Mouse (Mus musculus): ENCODE data around the gene Msi2. TPM values are rescaled to one million over a fixed set of nuclear protein-coding genes. Genes with fewer than 3 reads are reported as not detected.

Msi2 gene
- polyA plus RNA-seq, 1 experiment from 2014 or later, result 40.1 TPM

DNA sequence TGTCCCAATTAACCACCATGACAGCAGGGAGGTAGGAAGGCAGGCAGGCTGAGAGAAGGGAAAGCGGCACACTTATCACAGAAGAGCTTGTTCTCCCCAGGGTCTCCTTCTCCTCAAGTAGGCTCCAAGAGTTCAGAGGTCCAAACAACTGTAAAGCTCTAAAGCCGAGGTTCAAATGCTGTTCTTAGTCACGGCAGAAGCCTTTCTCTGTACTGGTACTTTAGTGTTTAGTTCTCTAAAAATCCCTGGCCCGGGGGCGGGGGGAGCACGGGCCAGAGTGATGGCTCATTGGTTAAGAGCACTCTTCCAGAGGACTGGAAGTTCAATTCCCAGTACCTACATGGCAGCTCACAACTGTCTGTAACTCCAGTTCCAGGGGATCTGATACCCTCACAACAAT lies 165.9 kb downstream of the Msi2 start:
- ATAC-seq (ENCODE audit: low FRiP score) (no peak), DNase-seq (ENCODE audit: low spot score) (no peak)
- peaks cover 59% of the 10 kb centered on the region for H3K4me1 ChIP-seq (replicated peaks; ENCODE audit: control insufficient read depth, insufficient read depth, low read length)
- no peaks in the 10 kb centered on the region for H3K36me3 ChIP-seq (ENCODE audit: control insufficient read depth, insufficient read depth, low read length)
- H3K9ac ChIP-seq (ENCODE audit: low read depth, low read length), result no peak overlapping the region
- no peaks in the 10 kb centered on the region for H3K9me3 ChIP-seq (ENCODE audit: control insufficient read depth, low read length)
- H3K4me3 ChIP-seq (ENCODE audit: low read depth, low read length), result no peak overlapping the region
- WGBS, result 61% methylated on average over 6 of the region's 6 CpGs
- peak overlapping the region; percentile 68; the same call in 1 of the 2 replicates for H3K27ac ChIP-seq (ENCODE audit: low read depth, low read length)
- no peak overlapping the region for H3K4me2 ChIP-seq (replicated peaks; ENCODE audit: low read depth, low read length)
- H3K27me3 ChIP-seq (ENCODE audit: control insufficient read depth, insufficient read depth, low read length), result no peaks in the 10 kb centered on the region

GRCm38 (mm10) chr11:88551034-88551433 lies 167.3 kb downstream of the Msi2 start:
- Histone ChIP-seq H3K4me3 (ENCODE audit: low read depth, low read length) (no peak overlapping the region), H3K4me2 (replicated peaks; ENCODE audit: low read depth, low read length) (no peak overlapping the region), H3K4me1 (replicated peaks; ENCODE audit: control insufficient read depth, insufficient read depth, low read length) (peaks cover 55% of the 10 kb centered on the region), H3K36me3 (ENCODE audit: control insufficient read depth, insufficient read depth, low read length) (no peaks in the 10 kb centered on the region), H3K27me3 (ENCODE audit: control insufficient read depth, insufficient read depth, low read length) (no peaks in the 10 kb centered on the region), H3K9me3 (ENCODE audit: control insufficient read depth, low read length) (no peaks in the 10 kb centered on the region), H3K9ac (ENCODE audit: low read depth, low read length) (no peak overlapping the region), H3K27ac (ENCODE audit: low read depth, low read length) (peak overlapping the region; percentile 43)
- DNase-seq (ENCODE audit: low spot score), result no peak
- 0 out of 2 replicates have a peak, but pooled peaks have one; percentile 44 for ATAC-seq (ENCODE audit: low FRiP score)
- 6% methylated on average over 3 of the region's 3 CpGs for WGBS

- peak overlapping the region; percentile 43; the same call in 1 of the 2 replicates for H3K27ac ChIP-seq (ENCODE audit: low read depth, low read length)
- H3K27me3 ChIP-seq (ENCODE audit: control insufficient read depth, insufficient read depth, low read length), result no peaks in the 10 kb centered on the region
- H3K9ac ChIP-seq (ENCODE audit: low read depth, low read length), result no peak overlapping the region
- no peak for DNase-seq (ENCODE audit: low spot score)
- WGBS, result 43% methylated on average over 6 of the region's 6 CpGs
- ATAC-seq (ENCODE audit: low FRiP score), result no peak
- H3K4me3 ChIP-seq (ENCODE audit: low read depth, low read length), result no peak overlapping the region
- no peaks in the 10 kb centered on the region for H3K9me3 ChIP-seq (ENCODE audit: control insufficient read depth, low read length)
- no peaks in the 10 kb centered on the region for H3K36me3 ChIP-seq (ENCODE audit: control insufficient read depth, insufficient read depth, low read length)
- H3K4me1 ChIP-seq (replicated peaks; ENCODE audit: control insufficient read depth, insufficient read depth, low read length), result peaks cover 47% of the 10 kb centered on the region
- no peak overlapping the region for H3K4me2 ChIP-seq (replicated peaks; ENCODE audit: low read depth, low read length)
These were observed 168.0 kb downstream of the Msi2 start for GRCm38 (mm10) chr11:88550083-88550907.

DNA sequence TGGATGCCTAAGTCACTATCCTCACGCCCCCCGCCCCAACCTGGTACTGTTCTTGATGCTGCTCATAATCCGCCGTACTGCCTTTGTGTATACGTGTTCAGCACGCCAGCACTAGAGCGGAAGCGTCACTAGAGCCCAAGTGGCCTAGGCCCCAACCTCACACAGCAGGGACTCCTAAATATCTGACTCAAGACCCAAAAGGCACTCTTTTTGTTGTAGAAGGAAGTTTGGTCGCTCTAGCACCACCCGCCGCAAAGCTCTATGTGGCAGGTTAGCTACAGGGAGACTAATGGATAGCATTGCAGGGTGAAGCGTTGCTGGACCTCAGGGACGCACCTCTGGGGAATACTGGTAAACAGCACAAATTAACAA lies 168.8 kb downstream of the Msi2 start:
- Histone ChIP-seq H3K9ac (ENCODE audit: low read depth, low read length) (no peak overlapping the region), H3K4me2 (replicated peaks; ENCODE audit: low read depth, low read length) (no peak overlapping the region), H3K27me3 (ENCODE audit: control insufficient read depth, insufficient read depth, low read length) (no peaks in the 10 kb centered on the region), H3K36me3 (ENCODE audit: control insufficient read depth, insufficient read depth, low read length) (no peaks in the 10 kb centered on the region), H3K9me3 (ENCODE audit: control insufficient read depth, low read length) (no peaks in the 10 kb centered on the region), H3K4me1 (replicated peaks; ENCODE audit: control insufficient read depth, insufficient read depth, low read length) (peaks cover 40% of the 10 kb centered on the region), H3K4me3 (ENCODE audit: low read depth, low read length) (no peak overlapping the region), H3K27ac (ENCODE audit: low read depth, low read length) (no peak overlapping the region)
- 75% methylated on average over 13 of the region's 13 CpGs for WGBS
- no peak for DNase-seq (ENCODE audit: low spot score)
- ATAC-seq (ENCODE audit: low FRiP score), result no peak

- H3K27me3 ChIP-seq (ENCODE audit: control insufficient read depth, insufficient read depth, low read length), result no peaks in the 10 kb centered on the region
- no peak overlapping the region for H3K4me3 ChIP-seq (ENCODE audit: low read depth, low read length)
- H3K27ac ChIP-seq (ENCODE audit: low read depth, low read length), result peak overlapping the region; percentile 47; the same call in 1 of the 2 replicates
- 71% methylated on average over 6 of the region's 6 CpGs for WGBS
- no peak overlapping the region for H3K4me2 ChIP-seq (replicated peaks; ENCODE audit: low read depth, low read length)
- peaks cover 34% of the 10 kb centered on the region for H3K4me1 ChIP-seq (replicated peaks; ENCODE audit: control insufficient read depth, insufficient read depth, low read length)
- H3K9ac ChIP-seq (ENCODE audit: low read depth, low read length), result no peak overlapping the region
- no peak for DNase-seq (ENCODE audit: low spot score)
- no peak for ATAC-seq (ENCODE audit: low FRiP score)
- no peaks in the 10 kb centered on the region for H3K36me3 ChIP-seq (ENCODE audit: control insufficient read depth, insufficient read depth, low read length)
- no peaks in the 10 kb centered on the region for H3K9me3 ChIP-seq (ENCODE audit: control insufficient read depth, low read length)
These were observed 169.3 kb downstream of the Msi2 start for GRCm38 (mm10) chr11:88548832-88549528.

DNA sequence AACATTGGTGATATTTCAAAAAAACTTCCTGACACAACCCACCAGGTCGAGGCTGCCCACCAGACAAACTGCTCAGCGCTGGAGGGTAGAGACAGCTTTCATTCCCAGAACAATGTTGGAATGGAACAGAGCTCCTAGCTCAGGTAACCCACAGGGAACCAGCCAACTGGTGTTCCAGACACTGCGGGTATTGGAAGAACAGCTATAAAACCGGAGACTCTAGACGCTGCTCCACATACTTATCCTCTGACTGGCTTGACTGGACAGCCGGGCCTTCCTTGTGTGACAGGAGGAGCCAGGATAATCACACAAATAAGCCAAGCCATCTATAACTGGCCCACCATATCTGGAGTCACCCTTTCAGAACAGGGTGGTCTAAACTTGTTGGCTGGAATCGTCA lies 169.9 kb downstream of the Msi2 start:
- H3K27ac ChIP-seq (ENCODE audit: low read depth, low read length), result no peak overlapping the region
- ATAC-seq (ENCODE audit: low FRiP score) (no peak), DNase-seq (ENCODE audit: low spot score) (no peak)
- no peaks in the 10 kb centered on the region for H3K27me3 ChIP-seq (ENCODE audit: control insufficient read depth, insufficient read depth, low read length)
- H3K9ac ChIP-seq (ENCODE audit: low read depth, low read length), result no peak overlapping the region
- no peaks in the 10 kb centered on the region for H3K9me3 ChIP-seq (ENCODE audit: control insufficient read depth, low read length)
- peaks cover 31% of the 10 kb centered on the region for H3K4me1 ChIP-seq (replicated peaks; ENCODE audit: control insufficient read depth, insufficient read depth, low read length)
- WGBS, result 76% methylated on average over 7 of the region's 7 CpGs
- H3K4me3 ChIP-seq (ENCODE audit: low read depth, low read length), result no peak overlapping the region
- no peaks in the 10 kb centered on the region for H3K36me3 ChIP-seq (ENCODE audit: control insufficient read depth, insufficient read depth, low read length)
- H3K4me2 ChIP-seq (replicated peaks; ENCODE audit: low read depth, low read length), result no peak overlapping the region

DNA sequence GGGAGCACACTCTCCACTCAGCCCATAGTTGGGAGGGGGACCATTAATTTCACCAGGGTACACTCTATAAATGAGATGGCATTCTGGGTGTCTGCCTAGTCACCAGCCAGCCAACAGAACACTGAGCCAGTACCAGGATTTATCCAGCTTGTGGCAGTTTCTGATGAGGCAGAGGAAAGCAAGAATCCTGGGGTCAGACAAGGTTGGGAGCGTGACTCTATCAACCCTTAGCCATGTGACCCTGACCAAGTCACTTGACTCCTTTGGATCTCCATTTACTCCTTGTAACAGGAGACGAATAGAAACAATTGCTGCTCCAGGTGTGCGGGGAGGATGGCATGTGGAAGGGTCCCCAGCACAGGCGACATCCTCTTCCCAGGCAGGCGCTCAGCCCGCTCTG lies 174.5 kb downstream of the Msi2 start:
- Histone ChIP-seq H3K4me2 (replicated peaks; ENCODE audit: low read depth, low read length) (no peak overlapping the region), H3K27ac (ENCODE audit: low read depth, low read length) (peak overlapping the region; percentile 45; the same call in 1 of the 2 replicates), H3K4me3 (ENCODE audit: low read depth, low read length) (no peak overlapping the region), H3K27me3 (ENCODE audit: control insufficient read depth, insufficient read depth, low read length) (no peaks in the 10 kb centered on the region), H3K9ac (ENCODE audit: low read depth, low read length) (no peak overlapping the region), H3K9me3 (ENCODE audit: control insufficient read depth, low read length) (no peaks in the 10 kb centered on the region), H3K36me3 (ENCODE audit: control insufficient read depth, insufficient read depth, low read length) (no peaks in the 10 kb centered on the region), H3K4me1 (replicated peaks; ENCODE audit: control insufficient read depth, insufficient read depth, low read length) (peaks cover 26% of the 10 kb centered on the region)
- ATAC-seq (ENCODE audit: low FRiP score), result no peak
- no peak for DNase-seq (ENCODE audit: low spot score)
- 85% methylated on average over 6 of the region's 6 CpGs for WGBS

- H3K36me3 ChIP-seq (ENCODE audit: control insufficient read depth, insufficient read depth, low read length), result no peaks in the 10 kb centered on the region
- DNase-seq (ENCODE audit: low spot score) (no peak), ATAC-seq (ENCODE audit: low FRiP score) (no peak)
- no peak overlapping the region for H3K4me2 ChIP-seq (replicated peaks; ENCODE audit: low read depth, low read length)
- H3K4me1 ChIP-seq (replicated peaks; ENCODE audit: control insufficient read depth, insufficient read depth, low read length), result peaks cover 25% of the 10 kb centered on the region
- H3K4me3 ChIP-seq (ENCODE audit: low read depth, low read length), result no peak overlapping the region
- no peak overlapping the region for H3K27ac ChIP-seq (ENCODE audit: low read depth, low read length)
- no peaks in the 10 kb centered on the region for H3K9me3 ChIP-seq (ENCODE audit: control insufficient read depth, low read length)
- no peak overlapping the region for H3K9ac ChIP-seq (ENCODE audit: low read depth, low read length)
- H3K27me3 ChIP-seq (ENCODE audit: control insufficient read depth, insufficient read depth, low read length), result no peaks in the 10 kb centered on the region
- 84% methylated on average over 3 of the region's 3 CpGs for WGBS
These were observed 175.5 kb downstream of the Msi2 start for GRCm38 (mm10) chr11:88542817-88543216.

All from hindbrain, embryonic 11.5 days (tissue).